Mouse (Mus musculus) lung, postnatal 25 days (tissue): ENCODE data around the gene Hpse2.

Experiments
- DNase-seq: peaks from one replicate; pipeline ENCODE4 v3.0.0; 2022; ENCODE audit warnings: low spot score

The Hpse2 gene

DNA sequence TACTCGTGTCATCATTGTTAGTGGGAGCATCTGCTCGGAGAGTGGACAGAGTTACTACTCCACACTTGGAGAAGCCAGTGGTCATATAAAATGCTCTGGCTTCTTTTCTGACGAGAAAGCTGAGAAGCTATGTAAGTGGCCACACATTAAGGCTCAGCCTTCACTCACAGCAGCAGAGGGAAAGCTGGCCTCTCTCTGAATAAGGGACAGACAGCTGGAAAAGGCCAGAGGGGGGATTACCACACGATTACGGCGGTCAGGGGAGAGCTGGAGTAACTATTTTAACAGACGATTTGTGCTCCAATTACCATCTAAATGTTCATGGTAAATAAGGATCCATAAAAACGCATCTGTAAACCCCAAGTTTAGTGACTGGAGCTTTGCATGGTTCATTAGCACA lies 232.1 kb downstream of the Hpse2 start:
- no peak for DNase-seq

DNA sequence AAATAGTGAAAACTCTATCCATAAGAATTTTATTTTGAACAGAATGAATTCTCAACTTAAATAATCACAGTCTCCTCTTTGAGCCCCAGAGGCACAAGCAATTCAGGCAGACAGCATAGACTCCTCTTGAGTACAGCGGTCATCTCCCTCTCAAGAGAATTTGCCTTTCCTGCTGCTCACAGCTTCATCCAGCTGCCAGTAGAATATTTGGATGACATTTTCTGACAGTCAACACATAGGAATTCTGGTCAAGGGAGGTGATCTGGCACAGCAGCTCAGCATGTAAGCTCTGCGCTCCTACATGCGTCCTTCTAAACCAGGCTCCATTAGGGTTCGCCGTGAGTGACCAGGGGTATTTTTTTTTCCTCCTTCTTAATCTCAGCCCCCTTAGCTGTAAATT lies 232.6 kb downstream of the Hpse2 start:
- no peak for DNase-seq

DNA sequence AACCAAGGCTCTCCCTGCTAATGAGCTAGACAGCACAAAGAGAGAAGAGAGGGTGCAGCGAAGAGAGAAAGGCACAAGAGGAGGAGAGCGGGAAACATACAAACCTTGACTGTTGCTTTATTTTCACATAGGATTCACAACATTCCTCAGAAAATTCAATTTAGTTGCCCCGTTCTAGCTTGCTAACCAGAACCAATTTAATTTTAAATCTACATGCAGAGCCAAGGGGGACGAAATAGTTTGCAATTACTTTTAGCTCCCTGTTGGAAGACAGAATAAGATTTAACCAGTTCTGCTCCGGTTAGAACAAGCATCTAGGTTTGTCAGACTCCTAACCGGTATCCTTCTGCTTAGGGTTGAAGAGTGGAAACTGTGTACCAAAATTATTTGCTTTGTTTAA lies 240.3 kb downstream of the Hpse2 start:
- DNase-seq: no peak

DNA sequence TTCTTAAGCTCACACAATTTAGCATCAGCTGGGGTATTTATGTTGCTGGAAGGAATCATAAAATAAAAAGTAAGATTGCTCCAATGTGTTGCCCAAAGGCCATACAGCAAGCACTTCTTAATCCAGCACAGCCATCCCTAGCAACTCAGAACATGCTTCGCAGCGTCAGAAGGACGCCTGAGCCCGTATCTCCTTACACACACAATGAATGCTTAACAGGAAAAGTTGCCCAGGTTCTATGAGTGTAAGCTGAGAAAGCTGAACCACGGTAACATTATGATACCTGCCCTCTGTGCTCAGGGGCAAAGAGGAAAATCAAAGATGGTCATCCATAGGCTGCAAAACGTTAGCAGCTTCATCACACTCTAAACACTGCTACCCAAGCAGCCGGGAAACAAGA lies 241.3 kb downstream of the Hpse2 start:
- no peak for DNase-seq

DNA sequence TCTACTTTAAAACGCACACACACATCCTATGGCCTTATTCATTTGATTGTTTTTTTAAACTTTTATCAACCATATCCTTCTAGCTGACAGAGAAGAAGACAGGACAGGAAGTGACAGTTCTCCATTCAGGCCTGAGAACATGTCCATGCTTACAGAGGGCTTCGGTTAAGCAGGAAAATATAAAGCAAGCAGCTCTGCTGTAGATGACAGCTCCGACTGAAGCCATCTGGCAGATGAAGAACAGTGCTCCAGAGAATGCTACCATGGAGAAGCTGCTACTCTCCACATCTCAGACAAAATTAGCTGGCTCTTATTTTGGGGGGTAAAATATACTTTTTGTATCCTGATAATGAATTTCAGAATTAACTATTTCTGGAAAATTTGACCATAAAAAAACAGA lies 246.5 kb downstream of the Hpse2 start:
- DNase-seq: no peak

DNA sequence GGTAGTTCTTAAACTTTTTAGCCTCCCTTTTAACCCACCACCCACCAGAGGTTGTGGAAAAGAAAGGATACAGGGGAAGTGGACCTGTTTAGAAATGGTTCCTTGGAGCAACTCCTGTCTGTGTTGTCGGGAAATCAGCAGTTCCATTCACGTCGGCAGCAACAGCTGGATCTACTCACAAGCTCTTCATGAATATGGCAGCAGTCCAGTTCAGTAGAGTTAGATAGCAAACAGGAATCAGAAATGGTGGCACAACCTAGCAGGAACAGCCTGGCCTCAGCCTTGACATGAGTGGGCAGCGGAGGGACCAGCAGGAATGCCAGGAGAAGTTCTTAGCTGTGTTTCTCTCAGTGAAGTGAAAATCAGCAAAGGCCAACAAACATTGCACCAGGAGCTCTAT lies 278.4 kb downstream of the Hpse2 start:
- DNase-seq: no peak

DNA sequence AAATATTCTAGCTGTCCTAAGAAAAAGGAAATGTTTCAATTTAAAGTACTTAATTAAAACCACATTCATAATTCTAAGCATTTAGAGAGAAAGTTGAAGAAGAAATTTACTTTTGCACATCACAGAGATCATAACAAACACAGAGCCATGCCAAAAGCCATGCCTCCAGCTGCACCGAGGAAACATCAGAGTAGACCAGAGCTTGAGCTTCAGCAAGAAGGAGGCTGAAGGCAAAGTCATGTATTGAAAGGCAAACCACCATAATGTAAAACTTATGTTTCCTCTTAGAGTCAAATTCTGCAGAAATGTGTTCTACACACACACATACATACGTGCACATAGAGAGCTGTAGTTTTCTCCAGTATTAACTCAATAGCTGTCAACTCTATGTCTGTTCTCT lies 291.2 kb downstream of the Hpse2 start:
- no peak for DNase-seq

DNA sequence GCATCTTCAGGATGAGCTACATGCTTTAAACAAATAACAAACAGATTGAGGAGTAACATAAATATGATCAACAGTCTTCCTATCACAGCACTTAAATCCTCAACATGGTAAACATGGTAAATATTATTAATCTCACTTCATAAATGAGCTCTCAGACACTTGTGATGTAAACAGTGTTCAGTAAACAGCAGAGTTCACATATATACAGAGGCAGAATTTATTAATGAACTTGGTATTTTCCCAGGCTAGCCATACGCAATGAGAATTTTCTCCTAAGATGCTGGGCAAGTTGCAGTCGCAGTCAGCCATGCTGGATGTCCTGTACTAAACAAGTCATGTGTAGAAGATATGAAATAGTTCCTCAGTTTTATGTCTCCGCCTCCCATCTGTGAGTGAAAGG lies 300.9 kb downstream of the Hpse2 start:
- DNase-seq: no peak

DNA sequence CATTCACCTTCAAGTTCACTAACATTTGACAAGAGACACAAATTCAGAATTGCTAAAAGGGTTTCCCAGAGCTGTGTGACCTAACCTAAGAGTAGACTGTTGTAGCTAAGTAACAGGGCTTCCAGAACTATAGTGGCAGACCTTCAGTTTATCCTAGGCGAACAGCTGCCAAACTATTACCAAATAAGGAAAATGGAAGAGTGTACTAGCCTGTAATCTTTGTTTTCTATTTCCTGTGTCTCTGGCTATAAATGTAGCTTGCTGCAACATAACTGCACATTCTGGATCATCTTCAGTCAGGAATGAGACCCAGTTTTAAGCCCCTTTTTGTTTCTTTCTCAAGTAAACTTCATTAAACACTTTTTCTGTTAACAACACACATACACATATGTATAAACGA lies 324.0 kb downstream of the Hpse2 start:
- no peak for DNase-seq

DNA sequence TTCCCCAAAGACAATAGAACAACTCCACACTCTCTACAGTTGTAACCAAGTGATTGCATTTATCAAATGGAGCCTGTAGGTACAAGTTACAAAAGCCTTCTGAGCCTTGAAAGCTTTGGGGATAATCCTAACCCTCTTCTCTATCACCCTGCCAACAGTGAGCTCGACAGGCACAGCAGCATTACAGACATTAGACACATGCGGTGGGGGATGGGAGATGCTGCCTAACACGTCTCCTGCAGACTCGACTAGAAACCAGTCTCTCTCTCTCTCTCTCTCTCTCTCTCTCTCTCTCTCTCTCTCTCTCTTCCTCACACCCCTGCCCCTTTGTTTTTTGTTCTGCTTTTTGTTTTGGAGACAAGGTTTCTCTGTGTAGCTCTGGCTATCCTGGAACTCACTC lies 343.6 kb downstream of the Hpse2 start:
- no peak for DNase-seq

DNA sequence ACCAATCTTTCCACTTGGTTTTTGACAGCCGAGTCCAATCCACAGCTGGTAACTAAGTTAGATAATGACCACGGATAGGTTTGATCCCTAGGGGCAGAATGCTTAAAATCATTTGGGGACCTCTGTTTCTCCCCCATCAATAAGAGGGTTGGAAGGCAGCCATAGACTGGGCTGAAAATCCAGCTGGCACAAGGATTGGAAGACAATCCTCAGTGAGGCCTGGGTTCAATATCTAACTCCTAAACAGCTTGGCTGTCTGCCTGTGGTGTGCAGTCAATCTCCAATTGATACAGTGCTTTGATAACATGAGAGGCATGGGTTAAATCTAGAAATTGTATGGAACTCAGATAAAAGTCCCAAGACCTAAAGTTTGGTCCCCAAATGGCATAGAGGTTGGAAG lies 345.4 kb downstream of the Hpse2 start:
- no peak for DNase-seq

DNA sequence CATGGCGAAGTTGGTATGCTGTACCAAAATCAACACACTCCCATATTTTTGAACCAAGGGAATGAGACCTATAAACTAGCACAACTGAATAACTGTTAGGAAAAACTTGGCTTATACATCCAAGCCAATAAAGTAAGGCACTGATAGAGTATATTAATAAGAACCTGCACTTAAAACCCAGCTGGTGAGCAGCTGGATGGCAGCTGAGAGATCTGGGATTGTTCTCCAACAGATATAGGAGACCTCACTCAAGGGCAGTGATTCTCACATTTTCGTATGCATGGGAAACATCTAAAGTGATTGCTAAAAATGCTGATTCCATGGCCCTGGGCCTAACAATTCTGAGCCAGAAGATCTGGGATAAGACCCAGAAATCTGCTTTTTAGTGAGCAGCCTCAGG lies 345.9 kb downstream of the Hpse2 start:
- DNase-seq: no peak

DNA sequence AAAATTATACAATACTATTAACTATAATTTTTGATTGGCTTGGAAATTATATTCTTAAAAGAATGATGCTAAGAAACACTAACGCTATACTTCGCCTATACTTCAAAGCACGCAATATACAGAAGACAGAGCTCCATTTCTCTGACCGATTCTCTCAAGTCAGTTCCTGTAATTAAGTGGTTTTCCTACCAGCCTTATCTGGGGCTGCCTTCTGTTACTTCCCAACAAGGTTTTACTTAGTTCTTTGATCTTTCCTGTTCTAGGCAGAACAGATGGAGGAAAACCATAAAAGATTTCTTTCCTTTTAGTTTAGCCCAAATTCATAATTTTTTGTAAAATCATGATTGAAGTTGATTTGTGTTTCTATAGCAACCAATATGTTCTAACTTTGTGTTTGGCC lies 351.8 kb downstream of the Hpse2 start:
- no peak for DNase-seq

DNA sequence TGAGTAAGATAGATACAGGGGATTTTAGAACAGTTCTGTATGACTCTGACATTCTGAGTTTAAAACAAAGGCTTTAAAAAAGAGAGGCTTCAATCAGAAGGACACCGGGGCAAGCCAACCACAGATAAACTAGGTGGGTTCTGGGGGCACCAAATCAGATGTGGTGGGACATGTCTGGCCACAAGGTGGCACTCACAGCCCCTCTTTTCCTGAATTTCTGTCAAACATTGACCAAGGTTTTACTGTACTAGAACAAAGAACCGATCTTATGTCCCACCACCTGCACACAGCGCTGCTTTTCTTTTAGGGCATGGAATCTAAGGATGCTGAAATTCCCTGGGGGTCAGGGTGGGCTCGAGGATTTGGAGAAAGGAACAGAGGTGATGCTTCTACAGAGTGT lies 360.9 kb downstream of the Hpse2 start:
- peak; percentile 21 for DNase-seq

DNA sequence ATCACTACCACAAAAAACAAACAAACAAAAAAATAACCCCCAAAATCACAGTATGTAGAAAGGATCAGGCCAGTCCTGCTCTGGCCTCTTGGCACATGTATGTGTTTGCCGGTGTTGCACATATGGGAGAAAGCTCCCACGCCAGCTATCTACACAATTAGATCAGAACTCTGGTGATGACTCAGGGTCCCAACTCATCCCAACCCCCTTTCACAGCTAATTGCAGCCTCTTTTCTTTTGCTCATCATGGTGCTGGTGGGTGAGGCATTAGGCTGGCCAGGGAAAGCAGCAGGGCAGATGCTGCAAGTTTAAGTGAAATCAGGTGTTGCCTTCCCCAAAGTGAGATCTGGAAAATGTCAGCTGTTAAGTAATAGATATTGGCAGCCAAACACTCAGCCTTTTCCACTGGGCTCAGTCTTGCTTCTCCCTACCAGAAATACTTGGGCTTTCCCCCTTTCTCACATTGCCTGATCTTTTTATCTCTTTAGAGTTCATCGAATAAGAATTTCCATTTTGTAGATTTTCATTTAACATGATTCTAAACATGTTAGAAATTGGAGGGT lies 365.5 kb downstream of the Hpse2 start:
- no peak for DNase-seq

DNA sequence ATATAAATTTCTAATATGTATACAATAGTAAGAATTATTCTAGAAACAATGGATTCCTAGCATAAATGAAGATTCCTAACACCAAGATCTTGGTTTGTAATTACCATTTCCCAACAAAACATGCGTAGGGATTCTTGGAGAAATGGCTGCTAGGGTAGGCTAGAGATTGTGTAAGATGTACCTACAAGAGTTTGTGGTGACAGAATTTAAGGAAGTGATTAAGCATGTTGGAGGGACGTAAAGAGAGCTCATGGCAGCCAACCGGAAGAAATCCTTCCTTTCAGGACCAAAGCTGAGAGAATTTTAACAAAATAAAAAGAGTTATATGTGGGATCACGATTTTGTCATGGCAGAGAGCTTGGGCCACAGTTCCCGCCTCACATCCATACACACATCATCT lies 369.4 kb downstream of the Hpse2 start:
- no peak for DNase-seq

DNA sequence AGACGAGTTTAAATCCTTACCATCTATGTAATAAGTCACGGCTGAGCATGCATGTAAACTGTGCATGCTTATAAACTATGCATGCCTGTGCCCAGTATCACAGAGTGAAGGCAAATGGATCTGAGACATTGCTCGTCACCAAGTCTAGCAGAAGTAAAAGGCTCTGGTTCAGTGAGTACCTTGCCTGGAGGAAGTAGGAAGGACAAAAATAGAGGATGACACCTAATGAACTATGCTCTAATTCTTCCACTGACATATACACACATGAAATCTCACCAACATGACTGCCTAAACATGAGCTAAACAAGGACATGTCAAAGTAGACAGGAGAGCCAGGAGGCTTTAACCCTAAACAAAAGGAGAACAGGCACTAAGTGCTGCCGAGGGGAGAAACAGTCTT lies 391.7 kb downstream of the Hpse2 start:
- no peak for DNase-seq

DNA sequence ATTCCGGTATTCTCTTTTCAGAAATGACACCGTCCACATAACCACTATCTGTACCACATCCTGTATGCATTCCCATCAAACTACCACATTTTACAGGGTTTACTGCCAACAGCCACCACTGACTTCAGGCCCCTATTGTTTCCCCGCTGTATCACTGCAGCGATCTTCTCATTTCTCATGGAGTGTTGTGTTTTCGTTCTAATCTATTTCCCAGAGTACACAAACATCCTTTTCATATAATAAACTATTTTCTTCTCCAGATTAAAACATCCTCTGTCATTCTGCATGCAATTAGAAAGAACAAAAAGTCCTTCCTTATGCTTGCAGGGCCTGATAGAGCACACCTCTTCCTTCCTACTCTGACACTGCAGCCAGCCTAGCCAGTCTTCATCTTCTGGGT lies 399.3 kb downstream of the Hpse2 start:
- peak; percentile 54 for DNase-seq

DNA sequence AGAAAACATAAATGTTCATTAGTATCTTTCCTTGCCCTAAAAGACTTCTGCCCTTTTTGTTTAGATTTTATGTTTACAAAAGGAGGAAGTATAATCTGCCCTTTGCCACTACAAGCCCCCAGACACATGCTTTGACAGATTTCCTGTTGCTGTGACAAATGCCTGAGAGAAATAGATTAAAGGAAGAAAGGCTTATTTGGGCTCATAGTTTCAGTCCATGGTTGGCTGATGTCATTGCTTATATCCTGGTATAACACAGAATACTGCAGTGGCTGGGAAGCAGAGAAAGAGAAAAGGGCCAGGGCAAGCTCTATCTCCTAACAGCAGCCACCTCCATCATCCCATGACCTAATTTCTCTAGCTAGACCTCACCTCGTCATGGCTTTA lies 401.8 kb downstream of the Hpse2 start:
- peak; percentile 37 for DNase-seq

DNA sequence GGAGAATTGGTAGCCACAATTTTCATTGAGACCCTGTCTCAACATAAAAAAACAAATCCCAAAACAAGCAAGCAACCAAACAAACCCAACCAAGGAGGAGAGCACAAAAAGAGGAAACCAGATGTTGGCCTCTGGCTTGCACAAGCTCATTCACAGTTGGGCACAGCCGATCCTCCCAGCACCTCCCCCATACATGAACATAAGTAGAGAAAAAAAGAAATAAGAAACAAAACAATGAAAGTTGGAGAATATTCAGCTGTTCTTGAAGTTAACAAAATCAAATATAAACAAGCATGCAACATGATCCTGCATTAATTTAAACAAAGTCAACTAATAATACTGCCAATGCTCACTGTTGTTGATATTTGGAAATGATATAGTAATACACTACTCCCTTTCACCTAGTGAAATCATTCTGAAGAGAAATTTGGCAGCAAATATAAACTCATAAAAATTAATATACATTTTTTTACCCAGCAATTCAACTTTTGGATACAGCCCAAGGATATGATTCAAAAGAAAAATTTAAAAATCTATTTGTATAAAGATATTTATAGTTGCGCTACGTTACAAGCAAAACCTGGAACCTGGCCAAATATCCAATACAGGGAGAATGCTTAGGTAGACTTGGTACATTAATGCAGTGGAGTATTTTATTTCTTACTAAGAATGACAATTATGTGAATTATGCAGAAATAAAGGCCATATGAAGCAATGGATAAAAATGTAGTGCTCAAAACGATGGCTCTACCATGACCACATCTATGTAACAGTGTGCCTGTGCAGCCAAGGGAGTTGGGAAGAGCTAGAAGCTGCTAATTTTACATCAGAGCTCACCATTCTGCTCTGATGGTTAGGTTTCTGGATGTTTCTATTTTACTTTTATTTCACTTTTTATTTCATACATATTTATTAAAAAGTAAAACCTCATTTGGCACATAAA lies 402.5 kb downstream of the Hpse2 start:
- no peak for DNase-seq

DNA sequence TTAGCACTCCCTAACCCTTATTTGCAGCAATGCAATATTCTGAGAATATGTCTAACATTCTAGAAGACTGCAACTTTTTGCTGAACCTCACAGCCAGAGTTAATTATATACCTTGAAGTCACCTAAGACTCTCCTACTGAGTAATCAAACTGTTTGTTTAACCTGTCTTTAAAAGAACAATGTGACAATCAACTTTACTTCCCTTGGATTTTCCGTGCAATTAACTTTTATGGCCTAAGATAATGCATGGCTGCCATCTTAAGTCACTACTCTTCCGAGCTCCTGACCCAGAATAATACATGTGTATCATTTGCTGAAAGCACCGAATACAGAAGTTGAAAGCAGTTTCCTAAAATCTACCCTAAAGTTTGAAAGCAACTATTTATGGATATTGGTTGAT lies 407.6 kb downstream of the Hpse2 start:
- no peak for DNase-seq

DNA sequence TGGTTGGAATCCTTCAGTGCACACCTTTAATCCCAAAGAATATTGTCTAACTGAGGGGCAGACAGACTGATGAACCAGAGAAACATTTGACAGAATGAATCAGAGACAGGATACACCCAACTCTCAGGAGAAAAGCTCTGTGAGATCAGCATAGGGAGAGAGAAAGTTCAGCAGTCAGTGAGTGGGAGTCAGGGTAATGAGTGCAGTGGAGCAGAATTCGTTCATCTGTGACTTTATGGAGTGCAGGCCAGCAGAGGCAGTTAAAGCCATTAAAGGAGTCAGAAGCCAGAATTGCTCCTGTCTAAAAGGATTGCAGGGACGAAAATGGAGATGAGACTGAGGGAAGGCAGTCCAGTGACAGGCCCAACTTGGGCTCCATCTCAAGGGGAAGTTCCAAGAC lies 410.2 kb downstream of the Hpse2 start:
- no peak for DNase-seq

DNA sequence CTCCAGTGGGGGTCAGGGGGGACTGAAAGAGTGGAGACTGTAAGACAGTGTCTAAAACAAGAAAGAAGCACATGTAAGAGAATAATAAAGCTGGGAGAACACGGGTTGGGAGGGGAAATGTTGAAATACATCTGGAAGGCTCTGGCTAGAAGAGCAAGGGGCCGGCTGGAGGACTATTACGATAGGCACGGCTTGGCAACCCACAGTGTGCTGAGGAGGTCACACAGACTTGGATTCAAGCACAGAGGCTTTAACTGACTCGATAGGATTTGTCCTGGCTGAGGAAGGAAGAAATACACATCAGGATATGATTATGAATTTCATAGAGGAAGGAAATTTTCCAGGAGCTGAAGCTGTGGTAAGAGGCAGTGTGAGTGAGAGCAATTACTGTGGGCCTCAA lies 414.4 kb downstream of the Hpse2 start:
- no peak for DNase-seq

DNA sequence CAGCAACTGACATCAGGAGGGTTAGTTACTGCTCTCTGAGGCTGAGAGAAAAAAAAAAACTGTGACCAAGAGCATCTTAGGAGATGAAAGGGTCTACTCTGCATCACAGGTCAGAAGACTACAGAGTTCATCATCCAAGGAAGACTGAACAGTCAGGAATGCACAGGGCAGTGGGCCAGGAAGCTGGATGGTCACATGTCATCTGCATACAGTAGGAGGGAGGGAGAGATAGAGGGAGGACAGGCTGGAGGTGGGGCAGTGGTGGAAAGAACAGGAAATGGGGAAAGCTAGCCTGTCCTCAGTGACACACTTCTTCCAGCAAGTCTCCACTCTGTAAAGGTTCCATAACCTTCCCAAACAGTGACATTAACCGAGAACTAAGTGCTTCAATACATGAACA lies 423.0 kb downstream of the Hpse2 start:
- no peak for DNase-seq
